Mouse (Mus musculus): Measurements from ENCODE around the gene Crebrf.

Gene Crebrf

GRCm38 (mm10) chr17:26715271-26715758 is at the start of gene Crebrf:
Crebrf (plus strand) TSS chr17:26715650.
- peak; percentile 97 for DNase-seq

GRCm38 (mm10) chr17:26671268-26671667 is 44.2 kb upstream of the Crebrf start:
- no peak for DNase-seq

- DNase-seq: no peak
These were observed 39.6 kb upstream of the Crebrf start for GRCm38 (mm10) chr17:26675845-26676244.

- DNase-seq: peak; percentile 91
These were observed 39.2 kb upstream of the Crebrf start for GRCm38 (mm10) chr17:26676252-26676615.

- no peak for DNase-seq
These were observed 38.7 kb upstream of the Crebrf start for GRCm38 (mm10) chr17:26676616-26677376.

GRCm38 (mm10) chr17:26677711-26678637 is 37.5 kb upstream of the Crebrf start:
- no peak for DNase-seq

- DNase-seq: no peak
These were observed 34.2 kb upstream of the Crebrf start for GRCm38 (mm10) chr17:26681276-26681675.

GRCm38 (mm10) chr17:26686334-26687000 is 29.0 kb upstream of the Crebrf start:
- DNase-seq: no peak

- no peak for DNase-seq
These were observed 26.4 kb upstream of the Crebrf start for GRCm38 (mm10) chr17:26688795-26689735.

GRCm38 (mm10) chr17:26689810-26690209 is 25.6 kb upstream of the Crebrf start:
- no peak for DNase-seq

- DNase-seq: no peak
These were observed 25.2 kb upstream of the Crebrf start for GRCm38 (mm10) chr17:26690236-26690635.

GRCm38 (mm10) chr17:26691110-26691509 is 24.3 kb upstream of the Crebrf start:
- DNase-seq: no peak

GRCm38 (mm10) chr17:26693424-26693823 is 22.0 kb upstream of the Crebrf start:
- DNase-seq: peak; percentile 66

GRCm38 (mm10) chr17:26694171-26694570 is 21.3 kb upstream of the Crebrf start:
- DNase-seq: no peak

- DNase-seq: no peak
These were observed 20.3 kb upstream of the Crebrf start for GRCm38 (mm10) chr17:26695193-26695592.

GRCm38 (mm10) chr17:26698846-26699245 is 16.6 kb upstream of the Crebrf start:
- DNase-seq: no peak

GRCm38 (mm10) chr17:26699819-26700616 is 15.4 kb upstream of the Crebrf start:
- no peak for DNase-seq

GRCm38 (mm10) chr17:26701565-26701964 is 13.9 kb upstream of the Crebrf start:
- no peak for DNase-seq

GRCm38 (mm10) chr17:26702621-26703020 is 12.8 kb upstream of the Crebrf start:
- DNase-seq: no peak

- DNase-seq: peak; percentile 62
These were observed 11.8 kb upstream of the Crebrf start for GRCm38 (mm10) chr17:26703671-26704070.
